Mouse (Mus musculus): ENCODE data around the gene Slc25a27. TPM values are rescaled to one million over a fixed set of nuclear protein-coding genes. Genes with fewer than 3 reads are reported as not detected.

Slc25a27 gene
- 17.9 and 21.5 TPM in 2 replicates for polyA plus RNA-seq (2015; fragmentation: Nextera tagmentation; extraction: Ambion mirVana)

GRCm38 (mm10) chr17:43666576-43667289 is at the start of gene Slc25a27:
TSS of gene Slc25a27 (minus strand) at chr17:43667214.
- peak within 1 kb of the TSS; percentile 93 for H3K4me2 ChIP-seq
- peak within 1 kb of the TSS; percentile 71 for H3K27ac ChIP-seq
- H3K4me3 ChIP-seq, result peak within 1 kb of the TSS; percentile 89
- peak within 1 kb of the TSS; percentile 65 for H3K9ac ChIP-seq
- no peaks in the 10 kb centered on the region for H3K9me3 ChIP-seq
- H3K36me3 ChIP-seq, result no peaks in the 10 kb centered on the region
- peak; percentile 98 for ATAC-seq (ENCODE audit: borderline replicate concordance, extremely low read depth, low FRiP score, low TSS enrichment)
- no peaks in the 10 kb centered on the region for H3K27me3 ChIP-seq
- H3K4me1 ChIP-seq, result peaks cover 25% of the 10 kb centered on the region
- WGBS, result under 1% methylated on average over 41 of the region's 41 CpGs

DNA sequence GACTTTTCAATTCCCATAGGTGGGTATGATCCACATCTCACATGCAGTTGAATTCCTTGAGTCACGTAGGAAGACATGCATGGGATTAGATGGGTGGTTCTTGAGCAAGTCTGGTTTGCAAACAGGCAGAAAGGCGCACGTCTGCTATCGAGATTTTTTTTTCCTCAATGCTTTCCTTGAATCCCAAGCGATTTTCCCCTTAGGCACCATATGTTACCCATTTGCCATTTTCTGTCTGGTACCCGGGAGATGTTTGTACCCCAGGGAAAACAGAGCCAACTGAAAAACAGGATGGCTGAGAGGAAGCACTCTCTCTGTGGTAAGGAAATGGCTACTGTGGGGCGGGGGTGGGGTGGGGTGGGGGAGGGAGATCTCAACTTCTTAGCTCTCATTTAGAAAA is 49.6 kb upstream of the Slc25a27 start:
- WGBS, result 74% methylated on average over 7 of the region's 7 CpGs
- no peak overlapping the region for H3K4me3 ChIP-seq

GRCm38 (mm10) chr17:43714191-43714590 is 47.2 kb upstream of the Slc25a27 start:
- no peak overlapping the region for H3K4me3 ChIP-seq
- no peak overlapping the region for H3K27ac ChIP-seq
- 28% methylated on average over 3 of the region's 3 CpGs for WGBS
- H3K4me1 ChIP-seq, result 0 out of 2 replicates have a peak, but pooled peaks cover 3% of the 10 kb centered on the region
- no peaks in the 10 kb centered on the region for H3K27me3 ChIP-seq
- no peaks in the 10 kb centered on the region for H3K36me3 ChIP-seq
- ATAC-seq (ENCODE audit: borderline replicate concordance, extremely low read depth, low FRiP score, low TSS enrichment), result no peak
- H3K4me2 ChIP-seq, result no peak overlapping the region
- H3K9me3 ChIP-seq, result no peaks in the 10 kb centered on the region
- H3K9ac ChIP-seq, result no peak overlapping the region

More for the DNA sequence above, 49.6 kb upstream of the Slc25a27 start:
- Histone ChIP-seq H3K27me3 (no peaks in the 10 kb centered on the region), H3K9ac (no peak overlapping the region), H3K9me3 (no peaks in the 10 kb centered on the region), H3K4me2 (no peak overlapping the region), H3K4me1 (0 out of 2 replicates have a peak, but pooled peaks cover 7% of the 10 kb centered on the region), H3K27ac (no peak overlapping the region), H3K36me3 (no peaks in the 10 kb centered on the region)
- ATAC-seq (ENCODE audit: borderline replicate concordance, extremely low read depth, low FRiP score, low TSS enrichment), result no peak

DNA sequence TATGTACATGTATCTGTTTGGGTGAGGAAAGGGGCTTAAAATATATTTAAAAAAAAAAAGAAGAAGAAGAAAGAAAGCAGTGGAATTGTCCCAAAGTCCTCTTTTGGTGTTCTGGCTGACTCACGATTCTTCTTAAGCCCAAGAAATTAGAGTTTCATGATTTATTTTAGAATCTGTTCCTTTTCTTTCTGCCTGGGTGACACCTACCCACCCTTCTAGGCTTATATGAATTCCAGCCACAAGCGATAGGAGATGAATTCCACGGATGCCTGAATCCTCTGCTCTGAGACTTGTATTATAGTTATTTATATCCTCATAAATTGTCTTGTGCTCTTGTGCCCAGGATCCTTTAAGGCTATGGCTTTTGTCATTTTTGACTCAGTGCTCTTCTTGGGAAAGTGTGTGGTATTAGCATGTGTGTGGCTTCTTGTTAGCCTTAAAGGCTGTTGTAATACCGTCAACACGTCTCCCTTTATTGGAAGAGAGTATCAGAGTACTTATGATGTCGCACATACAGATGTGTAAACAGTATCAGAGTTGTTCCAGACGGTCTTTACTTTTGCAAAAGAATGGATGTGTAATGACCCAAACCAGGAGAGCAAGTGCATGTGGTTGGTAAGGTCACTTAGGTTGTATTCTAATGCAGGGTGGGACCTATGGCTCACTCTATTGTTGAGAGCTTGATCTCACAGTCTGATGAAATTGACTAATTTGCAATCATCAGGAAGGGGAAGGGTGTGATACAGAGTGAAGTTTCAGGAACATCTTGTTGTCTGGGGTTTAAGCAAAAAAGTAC is 44.7 kb upstream of the Slc25a27 start:
- Histone ChIP-seq H3K36me3 (0 out of 2 replicates have a peak, but pooled peaks cover 4% of the 10 kb centered on the region), H3K9me3 (no peaks in the 10 kb centered on the region), H3K4me3 (no peak overlapping the region), H3K27me3 (no peaks in the 10 kb centered on the region), H3K4me2 (no peak overlapping the region), H3K27ac (no peak overlapping the region), H3K9ac (no peak overlapping the region), H3K4me1 (0 out of 2 replicates have a peak, but pooled peaks cover 3% of the 10 kb centered on the region)
- ATAC-seq (ENCODE audit: borderline replicate concordance, extremely low read depth, low FRiP score, low TSS enrichment), result no peak
- WGBS, result 77% methylated on average over 7 of the region's 7 CpGs

DNA sequence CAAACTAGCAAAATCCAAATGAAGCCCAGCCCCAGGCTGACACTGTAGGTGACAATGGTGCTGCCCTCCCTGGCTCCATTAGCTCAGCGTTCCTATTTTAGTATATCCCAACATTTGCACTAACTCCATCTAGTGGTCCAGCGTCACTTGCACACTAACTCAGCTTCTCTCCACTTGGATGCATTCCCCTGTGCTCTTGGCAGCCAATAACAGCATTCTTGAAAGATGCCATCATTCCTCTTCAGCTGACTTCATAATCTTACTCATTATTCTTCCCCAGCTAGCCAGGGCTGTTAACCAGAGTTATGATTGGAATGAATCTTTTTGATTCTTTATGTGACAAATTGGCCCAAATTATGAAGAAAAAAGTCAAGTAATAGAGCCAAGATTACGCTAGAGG is 40.2 kb upstream of the Slc25a27 start:
- no peak for ATAC-seq (ENCODE audit: borderline replicate concordance, extremely low read depth, low FRiP score, low TSS enrichment)
- no peaks in the 10 kb centered on the region for H3K27me3 ChIP-seq
- H3K9ac ChIP-seq, result no peak overlapping the region
- no peaks in the 10 kb centered on the region for H3K9me3 ChIP-seq
- no peak overlapping the region for H3K4me3 ChIP-seq
- H3K36me3 ChIP-seq, result 0 out of 2 replicates have a peak, but pooled peaks cover 7% of the 10 kb centered on the region
- H3K4me2 ChIP-seq, result no peak overlapping the region
- WGBS, result 78% methylated on average over 3 of the region's 3 CpGs
- H3K27ac ChIP-seq, result no peak overlapping the region
- no peaks in the 10 kb centered on the region for H3K4me1 ChIP-seq

- Histone ChIP-seq H3K9me3 (no peaks in the 10 kb centered on the region), H3K4me1 (no peaks in the 10 kb centered on the region), H3K27me3 (no peaks in the 10 kb centered on the region), H3K27ac (no peak overlapping the region), H3K9ac (no peak overlapping the region), H3K4me3 (no peak overlapping the region), H3K36me3 (0 out of 2 replicates have a peak, but pooled peaks cover 7% of the 10 kb centered on the region), H3K4me2 (no peak overlapping the region)
- WGBS, result 90% methylated on average over 3 of the region's 3 CpGs
- no peak for ATAC-seq (ENCODE audit: borderline replicate concordance, extremely low read depth, low FRiP score, low TSS enrichment)
These were observed 39.7 kb upstream of the Slc25a27 start for GRCm38 (mm10) chr17:43706749-43707148.

DNA sequence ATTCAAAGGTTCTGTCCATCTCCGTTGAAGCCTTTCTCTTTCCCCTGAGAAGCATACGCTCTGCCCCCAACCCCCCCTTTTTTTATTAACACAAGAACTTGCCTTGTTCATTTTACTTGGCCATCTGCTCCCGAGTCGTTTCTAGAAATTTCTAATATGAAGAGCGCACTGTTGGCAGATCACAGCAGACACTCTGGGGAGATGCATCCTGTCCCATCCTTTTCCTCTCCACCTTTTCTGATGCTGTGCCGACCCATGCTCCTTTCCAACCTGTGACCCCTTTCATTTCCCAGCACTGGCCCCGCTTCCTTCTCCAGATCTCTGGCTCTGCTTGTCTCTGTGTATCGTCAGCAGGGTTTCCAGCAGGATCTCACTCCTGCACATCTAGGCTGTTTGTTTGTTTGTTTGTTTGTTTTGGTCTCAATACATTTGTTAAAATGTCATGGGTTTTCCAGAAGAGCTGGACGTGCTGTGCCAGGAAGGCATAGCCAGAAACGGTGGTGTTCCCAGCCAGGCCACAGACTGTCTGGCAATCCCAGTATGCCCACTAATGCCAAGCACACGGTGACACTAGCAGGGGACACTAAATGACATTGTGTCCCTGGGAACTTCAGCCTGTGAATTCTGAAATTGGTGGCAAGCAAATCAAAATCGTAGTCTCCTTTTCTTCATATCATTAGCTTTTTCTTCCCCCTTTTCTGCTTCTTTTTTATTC is 37.4 kb upstream of the Slc25a27 start:
- no peak overlapping the region for H3K27ac ChIP-seq
- H3K9ac ChIP-seq, result no peak overlapping the region
- no peak for ATAC-seq (ENCODE audit: borderline replicate concordance, extremely low read depth, low FRiP score, low TSS enrichment)
- no peaks in the 10 kb centered on the region for H3K27me3 ChIP-seq
- no peaks in the 10 kb centered on the region for H3K9me3 ChIP-seq
- H3K4me3 ChIP-seq, result no peak overlapping the region
- WGBS, result 87% methylated on average over 12 of the region's 12 CpGs
- no peak overlapping the region for H3K4me2 ChIP-seq
- H3K36me3 ChIP-seq, result 0 out of 2 replicates have a peak, but pooled peaks cover 7% of the 10 kb centered on the region
- H3K4me1 ChIP-seq, result no peaks in the 10 kb centered on the region

DNA sequence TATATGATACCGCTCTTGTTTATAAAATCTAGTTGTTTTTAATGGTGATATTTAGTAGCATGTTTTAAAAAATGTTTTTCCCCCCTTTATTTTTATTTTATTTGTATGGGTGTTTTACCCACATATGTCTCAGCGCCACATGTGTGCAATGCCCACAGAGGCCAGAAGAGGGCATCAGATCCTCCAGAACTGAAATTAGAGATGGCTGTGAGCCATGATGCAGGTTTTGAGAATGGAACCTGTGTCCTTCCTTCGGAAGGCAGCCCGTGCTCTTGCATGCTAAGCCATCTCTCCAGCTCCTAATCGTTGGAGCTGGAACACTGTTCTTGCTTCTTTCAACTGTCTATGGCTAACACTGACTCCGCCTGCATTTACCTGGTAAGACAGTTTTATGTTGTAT is 34.0 kb upstream of the Slc25a27 start:
- Histone ChIP-seq H3K4me3 (no peak overlapping the region), H3K4me2 (no peak overlapping the region), H3K4me1 (0 out of 2 replicates have a peak, but pooled peaks cover 4% of the 10 kb centered on the region), H3K9ac (no peak overlapping the region), H3K36me3 (0 out of 2 replicates have a peak, but pooled peaks cover 1% of the 10 kb centered on the region), H3K27ac (no peak overlapping the region), H3K27me3 (no peaks in the 10 kb centered on the region), H3K9me3 (no peaks in the 10 kb centered on the region)
- ATAC-seq (ENCODE audit: borderline replicate concordance, extremely low read depth, low FRiP score, low TSS enrichment), result no peak
- WGBS, result 69% methylated on average over 6 of the region's 6 CpGs

DNA sequence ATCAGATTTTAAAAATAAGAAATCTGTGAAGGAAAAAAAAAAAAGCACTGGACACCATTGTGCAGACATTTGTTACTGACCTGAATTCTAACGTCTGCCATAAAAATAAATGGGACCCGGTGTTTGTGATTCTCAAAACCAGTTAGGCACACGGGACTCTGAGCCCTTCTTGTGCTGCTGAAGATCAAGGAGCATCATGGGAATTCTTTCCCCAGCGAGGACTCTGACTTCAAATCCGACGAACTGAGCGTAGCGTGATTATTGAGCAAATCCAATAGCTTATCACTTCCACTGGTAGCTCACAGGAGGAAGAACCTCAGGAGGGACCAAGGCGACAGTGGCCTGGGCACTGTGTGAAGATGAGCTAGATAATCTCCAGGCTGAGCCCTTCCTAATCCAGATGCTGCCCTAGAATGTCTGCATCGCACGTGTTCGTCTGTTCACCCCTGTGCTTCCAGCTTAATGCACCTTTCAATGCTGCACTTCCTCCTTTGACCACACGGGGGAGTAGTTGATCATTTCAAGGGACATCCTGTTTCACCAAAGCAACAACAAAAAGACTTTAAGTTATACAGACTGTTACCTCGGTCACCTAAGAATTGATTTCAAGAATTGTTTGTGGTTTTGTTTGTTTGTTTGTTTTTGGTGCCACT is 32.1 kb upstream of the Slc25a27 start:
- Histone ChIP-seq H3K27ac (no peak overlapping the region), H3K4me3 (no peak overlapping the region), H3K36me3 (peaks cover 10% of the 10 kb centered on the region; the same call in 1 of the 2 replicates), H3K4me2 (no peak overlapping the region), H3K9me3 (no peaks in the 10 kb centered on the region), H3K9ac (no peak overlapping the region), H3K27me3 (no peaks in the 10 kb centered on the region), H3K4me1 (0 out of 2 replicates have a peak, but pooled peaks cover 4% of the 10 kb centered on the region)
- 37% methylated on average over 14 of the region's 14 CpGs for whole genome bisulfite sequencing
- ATAC-seq (ENCODE audit: borderline replicate concordance, extremely low read depth, low FRiP score, low TSS enrichment), result no peak

- 75% methylated on average over 9 of the region's 9 CpGs for WGBS
- no peak overlapping the region for H3K9ac ChIP-seq
These were observed 22.6 kb upstream of the Slc25a27 start for GRCm38 (mm10) chr17:43689591-43689990.

GRCm38 (mm10) chr17:43684638-43685037 is 17.6 kb upstream of the Slc25a27 start:
- Histone ChIP-seq H3K9me3 (no peaks in the 10 kb centered on the region), H3K4me3 (no peak overlapping the region), H3K36me3 (peaks cover 31% of the 10 kb centered on the region), H3K4me1 (no peaks in the 10 kb centered on the region), H3K4me2 (no peak overlapping the region), H3K27me3 (no peaks in the 10 kb centered on the region), H3K27ac (no peak overlapping the region), H3K9ac (no peak overlapping the region)
- no peak for ATAC-seq (ENCODE audit: borderline replicate concordance, extremely low read depth, low FRiP score, low TSS enrichment)
- WGBS, result 92% methylated on average over 5 of the region's 5 CpGs

More at GRCm38 (mm10) chr17:43689591-43689990, 22.6 kb upstream of the Slc25a27 start:
- Histone ChIP-seq H3K9me3 (no peaks in the 10 kb centered on the region), H3K4me1 (no peaks in the 10 kb centered on the region), H3K27me3 (no peaks in the 10 kb centered on the region), H3K4me2 (no peak overlapping the region), H3K27ac (no peak overlapping the region), H3K4me3 (no peak overlapping the region), H3K36me3 (peaks cover 47% of the 10 kb centered on the region)
- no peak for ATAC-seq (ENCODE audit: borderline replicate concordance, extremely low read depth, low FRiP score, low TSS enrichment)

All from lung, embryonic 15.5 days (tissue).